Mouse (Mus musculus) T-helper 1 cell (primary cell): ENCODE data around the gene Zfp93.
"Not testable (repeated sequence)": the region's sequence is repeated elsewhere in the genome, so short reads cannot be mapped to it uniquely, and the experiment has no call there.

Source experiments
- in situ Hi-C: fragments of 300-600 bp; cut with MboI, MseI; formaldehyde crosslinking; loops from one replicate; pipeline ENCODE4 v1.15.1; 2025; ENCODE audit warnings: high pct_unique_total_duplicates

Gene Zfp93

GRCm38 (mm10) chr7:24270288-24270672, at the start of gene Zfp93:
Zfp93 (plus strand) TSS chr7:24270420.
- in situ Hi-C loops = no loop called here

- in situ Hi-C loops = no loop called here
Observed at GRCm38 (mm10) chr7:24237040-24237791, 33.0 kb upstream of the Zfp93 start, which contains the start of gene Zfp109. Zfp109 (minus strand) TSS chr7:24237560.

DNA sequence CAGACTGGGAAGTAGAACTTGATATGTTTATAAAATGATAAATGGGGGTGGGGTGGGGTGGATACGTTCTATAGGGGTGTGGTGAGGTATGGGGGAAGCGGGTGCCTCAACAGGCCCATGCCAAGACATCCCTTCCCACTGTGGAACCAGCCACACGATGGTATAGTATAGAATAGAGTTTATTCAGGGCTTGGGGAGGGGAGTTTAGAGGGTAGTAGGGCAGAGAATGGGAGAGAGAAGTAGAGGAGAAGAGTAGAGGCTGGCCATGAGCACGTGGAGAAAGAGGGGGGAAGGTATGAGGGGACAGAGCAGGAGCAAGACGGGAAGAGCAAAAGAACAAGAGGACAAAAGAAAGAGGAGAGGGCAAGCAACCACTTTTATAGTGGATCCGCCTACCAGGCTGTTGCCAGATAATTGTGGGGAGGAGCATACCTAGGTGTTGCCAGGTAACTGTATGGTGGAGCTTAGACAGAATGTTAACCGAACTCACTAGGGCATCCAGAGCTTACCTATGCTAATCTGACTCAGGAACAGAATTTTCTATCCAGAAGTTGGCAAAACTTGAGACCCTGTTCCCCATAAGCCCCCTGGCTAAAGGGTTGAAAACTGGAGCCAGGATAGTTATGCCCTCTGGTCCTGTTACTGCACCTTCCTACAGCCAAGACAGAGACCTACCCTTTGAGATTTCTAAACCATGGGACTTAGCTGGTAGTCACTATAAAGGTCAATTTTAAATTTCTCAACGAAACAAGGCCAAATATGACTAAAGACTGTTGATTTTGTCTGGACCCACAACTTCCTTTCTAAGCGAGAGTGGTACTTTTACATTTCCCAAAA, 16.2 kb upstream of the Zfp93 start:
- in situ Hi-C loops = no loop called here

DNA sequence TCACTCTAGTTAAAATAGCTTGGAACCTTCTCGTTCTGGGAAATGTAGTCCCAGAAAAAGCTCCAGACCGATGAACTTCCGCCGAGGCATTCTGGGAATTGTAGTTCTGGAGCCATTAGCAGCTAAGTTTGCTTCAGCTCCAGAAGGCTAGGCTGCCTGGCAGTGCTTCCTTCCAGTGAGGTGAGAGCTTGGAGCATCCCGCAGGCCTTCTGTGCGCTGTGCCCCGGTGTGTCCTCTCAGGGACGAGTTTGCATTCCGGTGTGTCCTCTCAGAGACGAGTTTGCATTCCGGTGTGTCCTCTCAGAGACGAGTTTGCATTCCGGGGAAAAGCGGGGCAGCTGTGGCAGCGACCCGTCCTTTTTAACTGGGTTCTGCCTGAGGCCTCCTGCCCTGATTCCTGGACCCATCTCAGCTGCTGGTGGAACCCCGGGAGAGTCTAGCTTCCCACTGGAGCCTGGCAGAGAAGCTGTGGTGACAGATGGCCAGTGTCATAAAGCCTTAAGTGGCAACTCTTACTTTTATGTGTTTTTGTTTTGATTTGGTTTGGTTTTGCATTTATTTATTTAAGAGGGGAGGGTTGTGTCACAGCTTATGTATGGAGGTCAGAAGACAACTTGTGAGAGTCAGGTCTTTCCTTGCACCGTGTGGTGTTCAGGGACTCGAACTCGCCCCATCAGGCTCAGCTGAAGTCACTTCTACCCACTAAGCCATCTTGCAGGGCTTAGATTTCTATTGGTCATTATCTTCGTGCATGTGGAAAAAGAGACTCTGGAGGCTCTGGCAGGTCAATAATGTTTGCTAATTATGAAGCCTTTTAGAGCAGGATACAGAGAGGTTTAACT, 15.4 kb upstream of the Zfp93 start, which contains the start of gene Zfp108:
Gene Zfp108, plus strand, starts transcription at position 162 of the 842 bp plus-strand sequence.
- in situ Hi-C loops = no loop called here

GRCm38 (mm10) chr7:24259306-24259999, 10.8 kb upstream of the Zfp93 start:
- in situ Hi-C loops = no loop called here

DNA sequence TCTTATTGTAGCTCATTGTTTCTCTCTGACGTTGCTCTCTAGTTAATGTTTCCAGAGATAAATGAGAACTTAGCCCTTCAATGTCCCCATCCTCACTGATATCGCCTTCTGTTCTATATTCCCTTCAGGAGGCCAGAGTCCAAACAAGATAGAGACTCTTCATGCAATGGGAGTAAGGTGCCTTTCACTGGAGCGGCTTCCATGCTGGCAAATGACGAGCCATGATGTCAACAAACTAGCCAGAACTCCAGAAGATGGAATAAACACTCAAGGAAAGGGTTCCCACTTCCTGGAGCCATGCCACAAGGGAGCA, 10.3 kb upstream of the Zfp93 start:
- in situ Hi-C loops = no loop called here

DNA sequence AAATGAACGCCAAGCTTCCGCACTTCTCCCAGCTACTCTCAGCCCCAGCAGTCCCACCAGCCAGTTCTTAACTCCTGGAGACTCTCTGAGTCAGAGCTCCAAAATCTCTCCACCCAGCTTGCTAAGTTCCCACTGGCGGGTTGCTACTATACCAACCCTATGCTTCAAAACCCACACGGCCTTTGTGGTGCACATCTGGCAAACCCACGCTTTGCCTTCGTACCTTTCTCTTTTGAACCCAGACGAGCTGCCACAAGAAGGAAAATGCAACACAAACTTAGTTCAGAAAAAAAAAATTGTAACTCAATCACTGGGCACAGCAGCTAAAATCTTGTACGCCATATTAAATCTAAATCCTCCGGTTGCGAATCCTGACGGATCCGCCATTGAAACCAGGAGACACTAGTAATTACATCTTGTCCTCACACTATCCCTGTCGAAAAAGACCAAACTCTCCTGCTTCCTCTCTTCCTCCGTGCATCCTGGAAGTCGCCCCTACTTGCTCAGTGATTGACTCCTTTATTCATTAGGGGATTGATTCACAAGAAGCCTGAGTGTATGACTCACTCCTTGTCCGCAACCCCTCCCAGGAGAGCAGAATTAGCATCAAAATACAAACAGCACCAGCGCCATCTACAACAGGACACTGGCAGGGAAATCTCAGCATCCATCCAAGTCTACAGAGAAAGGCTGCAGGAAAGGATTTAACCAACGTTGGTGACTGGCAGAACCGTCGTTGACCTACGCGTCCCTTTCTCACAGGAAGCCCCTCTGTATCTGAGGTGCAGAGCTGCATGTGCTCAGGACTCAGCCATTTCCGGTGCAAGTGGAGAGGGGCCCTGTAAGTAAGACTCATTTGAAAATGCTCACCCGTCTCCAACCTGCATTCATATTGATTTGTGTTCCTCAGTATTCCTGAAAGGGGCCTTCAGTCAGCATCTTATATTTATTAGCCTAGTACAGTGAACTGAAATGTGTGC, 1.8 kb upstream of the Zfp93 start:
- in situ Hi-C loops = loop anchor here (5.0 kb wide), 1 partner anchor 56 kb away; the partner anchor contains the start of gene Zfp111

GRCm38 (mm10) chr7:24269256-24269655, 964 bp upstream of the Zfp93 start:
- in situ Hi-C loops = loop anchor here (5.0 kb wide), 1 partner anchor 57 kb away; the partner anchor contains the start of gene Zfp111

DNA sequence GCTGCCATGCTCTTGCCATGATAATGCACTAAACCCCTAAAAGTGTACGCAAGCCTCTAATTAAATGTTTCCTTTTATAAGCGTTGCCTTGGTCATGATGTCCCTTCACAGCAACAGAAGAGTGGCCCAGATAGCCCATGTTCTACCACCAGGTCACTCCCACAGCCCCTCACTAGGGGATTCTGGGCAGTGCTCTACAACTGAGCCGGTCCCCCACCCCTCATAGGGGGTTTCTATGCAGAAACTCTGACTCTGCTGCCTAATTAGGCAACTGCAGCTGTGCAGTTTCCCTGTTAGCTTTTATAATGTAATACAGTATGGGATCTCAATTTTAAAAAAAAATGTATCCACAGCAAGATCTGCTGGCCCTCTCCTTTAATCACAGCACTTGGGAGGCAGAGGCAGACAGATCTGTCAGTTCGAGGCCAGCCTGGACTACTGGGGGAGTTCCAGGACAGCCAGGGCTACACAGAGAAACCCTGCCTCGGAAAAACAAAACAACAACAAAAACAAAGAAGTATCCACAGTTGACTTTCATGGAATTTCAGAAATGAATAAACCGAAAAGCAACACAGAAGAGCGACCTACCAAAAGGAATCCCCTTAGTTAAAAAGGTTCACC, 443 bp upstream of the Zfp93 start:
- in situ Hi-C loops = loop anchor here (5.0 kb wide), 1 partner anchor 57 kb away; the partner anchor contains the start of gene Zfp111

- in situ Hi-C loops = no loop called here
Observed at GRCm38 (mm10) chr7:24271191-24271590, 971 bp downstream of the Zfp93 start.

DNA sequence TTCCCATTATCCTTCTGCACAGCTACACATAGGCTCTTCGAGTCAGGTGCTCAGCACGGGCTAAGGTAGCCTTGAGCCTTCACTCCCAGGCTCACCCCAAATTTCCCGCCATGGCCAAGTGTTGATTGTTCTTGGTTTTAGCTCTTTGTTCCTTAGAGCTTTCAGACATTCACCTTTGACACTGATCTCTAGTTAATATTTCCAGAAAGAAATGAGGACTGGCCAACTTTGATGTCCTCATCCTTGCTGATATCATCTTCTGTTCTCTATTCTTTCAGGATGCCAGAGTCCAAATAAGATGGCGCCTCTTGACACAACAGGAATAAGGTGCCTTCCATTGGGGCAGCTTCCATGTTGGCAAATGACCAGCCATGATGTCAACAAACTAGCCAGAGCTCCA, 4.2 kb downstream of the Zfp93 start:
- in situ Hi-C loops = no loop called here

- in situ Hi-C loops = not testable (repeated sequence)
Observed at GRCm38 (mm10) chr7:24278771-24279170, 8.6 kb downstream of the Zfp93 start.

DNA sequence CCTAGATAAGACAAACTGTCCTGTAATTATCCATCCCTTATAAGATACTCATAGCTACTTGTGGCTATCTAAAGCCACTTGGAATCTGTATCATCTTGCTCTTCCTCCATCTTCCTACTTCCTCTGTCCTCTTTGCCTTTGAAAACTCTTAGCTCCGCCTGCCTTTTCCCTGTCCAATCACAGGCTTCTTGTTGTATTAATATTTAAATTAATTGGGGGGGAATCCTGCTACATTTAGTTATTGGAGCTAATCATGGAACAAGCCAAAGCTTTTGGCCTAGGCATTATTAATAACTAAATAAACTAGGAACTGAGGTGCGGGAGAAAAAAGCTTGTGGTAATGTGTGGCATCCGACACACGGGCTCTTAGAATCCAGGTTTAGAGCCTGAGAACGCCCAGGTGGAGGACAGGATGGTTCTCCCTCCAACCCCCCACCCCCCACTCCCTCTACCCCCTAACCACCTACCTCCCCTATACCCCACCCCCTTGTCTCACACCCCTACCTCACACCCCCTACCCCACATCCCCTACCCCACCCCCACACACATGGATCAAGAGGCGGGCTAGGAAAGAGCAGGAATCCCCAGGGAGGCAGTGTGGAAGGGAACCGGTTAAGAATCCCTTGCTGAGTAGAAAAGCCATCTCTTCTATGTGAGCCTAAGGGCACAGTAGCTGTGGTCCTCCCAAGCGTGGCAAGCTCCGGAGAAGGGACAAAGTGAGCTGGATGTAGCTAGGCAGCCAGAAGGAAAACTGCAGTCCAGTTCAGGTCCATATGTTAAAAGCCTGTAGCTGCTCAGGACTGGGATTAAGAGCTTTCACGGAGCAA, 10.0 kb downstream of the Zfp93 start:
- in situ Hi-C loops = no loop called here

GRCm38 (mm10) chr7:24280858-24281145, 10.6 kb downstream of the Zfp93 start:
- in situ Hi-C loops = no loop called here

DNA sequence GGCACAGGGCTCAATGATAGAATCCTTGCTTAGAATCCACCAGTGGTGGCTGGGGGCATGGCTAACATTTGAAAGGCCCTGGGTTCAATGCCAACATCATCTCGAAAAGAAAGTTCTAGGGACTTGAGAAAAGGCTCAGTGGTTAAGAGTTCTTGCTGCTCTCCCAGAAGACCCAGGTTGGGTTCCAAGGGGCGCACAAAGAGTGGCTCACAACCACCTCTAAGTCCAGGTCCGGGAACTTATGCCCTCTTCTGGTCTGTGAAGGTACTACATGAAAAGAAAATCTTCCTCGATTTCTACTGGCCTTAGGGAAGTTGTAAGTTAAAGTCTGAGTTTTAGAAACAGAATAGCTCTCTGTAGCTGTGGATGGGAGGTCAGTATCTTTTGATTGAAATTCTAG, 15.9 kb downstream of the Zfp93 start:
- in situ Hi-C loops = loop anchor here (5.0 kb wide), 1 partner anchor 134 kb away; no protein-coding TSS in a partner anchor

- in situ Hi-C loops = loop anchor here (5.0 kb wide), 1 partner anchor 135 kb away; no protein-coding TSS in a partner anchor
Observed at GRCm38 (mm10) chr7:24286916-24287315, 16.7 kb downstream of the Zfp93 start.

DNA sequence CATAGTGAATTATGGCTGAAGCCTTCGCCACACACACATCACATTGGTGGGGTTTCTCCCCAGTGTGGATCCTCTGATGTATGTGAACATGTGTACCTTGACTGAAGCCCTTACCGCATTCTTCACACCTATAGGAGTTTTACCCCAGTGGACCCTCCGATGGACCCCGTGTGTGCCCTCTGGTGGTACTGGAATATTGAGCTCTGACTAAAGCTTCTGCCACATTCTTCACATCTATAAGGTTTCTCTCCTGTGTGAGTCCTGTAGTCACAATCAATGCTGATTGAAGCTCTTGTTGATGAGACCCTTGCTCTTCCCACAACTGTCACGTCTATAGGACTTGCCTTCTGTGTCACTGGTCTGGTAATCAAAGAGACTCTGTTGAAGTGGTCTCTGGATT, 17.4 kb downstream of the Zfp93 start:
- in situ Hi-C loops = loop anchor here (5.0 kb wide), 1 partner anchor 135 kb away; no protein-coding TSS in a partner anchor

DNA sequence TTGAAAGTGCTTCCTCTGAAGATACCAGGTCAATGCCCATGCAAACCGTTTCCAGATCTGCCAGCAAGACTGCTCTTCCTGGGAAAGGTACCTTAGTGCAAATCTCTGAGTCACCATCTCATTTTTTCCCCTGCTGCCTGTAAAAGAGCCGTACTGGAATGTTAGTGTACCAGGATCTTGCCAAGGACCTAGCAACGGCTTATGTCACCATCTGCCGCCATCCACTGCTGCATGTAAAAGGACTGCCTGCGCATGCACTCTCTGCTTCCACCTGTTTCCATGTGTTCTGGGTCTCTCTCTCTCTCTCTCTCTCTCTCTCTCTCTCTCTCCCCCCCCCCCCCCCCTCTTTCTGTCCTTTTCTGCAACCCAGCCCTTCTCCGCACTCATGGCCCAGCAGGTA, 18.3 kb downstream of the Zfp93 start:
- in situ Hi-C loops = loop anchor here (5.0 kb wide), 1 partner anchor 136 kb away; no protein-coding TSS in a partner anchor
